Mouse (Mus musculus): Measurements from ENCODE around the gene Pex12.

Gene Pex12

GRCm38 (mm10) chr11:83294133-83294532, 8.3 kb downstream of the Pex12 start:
- Histone ChIP-seq H3K4me1 (replicated peaks; ENCODE audit: low read depth, low read length) (peaks cover 49% of the 10 kb centered on the region), H3K27me3 (ENCODE audit: insufficient read depth, low read length) (no peaks in the 10 kb centered on the region), H3K4me3 (replicated peaks; ENCODE audit: low read length) (no peak overlapping the region), H3K36me3 (ENCODE audit: insufficient read depth, low read length) (peaks cover 52% of the 10 kb centered on the region), H3K9me3 (ENCODE audit: low read length) (no peaks in the 10 kb centered on the region)
- TF ChIP-seq POU5F1 (IDR thresholded peaks at IDR 0.05; ENCODE audit: borderline replicate concordance, low read length) = no peak
- no peak for TF ChIP-seq CTCF (conservative IDR thresholded peaks at IDR 0.05; ENCODE audit: low read length)
- TF ChIP-seq NANOG (IDR thresholded peaks at IDR 0.05; ENCODE audit: borderline replicate concordance, low read length) = no peak

GRCm38 (mm10) chr11:83293182-83293581, 9.2 kb downstream of the Pex12 start:
- Histone ChIP-seq H3K9me3 (ENCODE audit: low read length) (no peaks in the 10 kb centered on the region), H3K4me1 (replicated peaks; ENCODE audit: low read depth, low read length) (peaks cover 48% of the 10 kb centered on the region), H3K4me3 (replicated peaks; ENCODE audit: low read length) (peak overlapping the region; percentile 93), H3K36me3 (ENCODE audit: insufficient read depth, low read length) (peaks cover 52% of the 10 kb centered on the region), H3K27me3 (ENCODE audit: insufficient read depth, low read length) (no peaks in the 10 kb centered on the region)
- no peak for TF ChIP-seq CTCF (conservative IDR thresholded peaks at IDR 0.05; ENCODE audit: low read length)
- TF ChIP-seq NANOG (IDR thresholded peaks at IDR 0.05; ENCODE audit: borderline replicate concordance, low read length) = no peak

- peaks cover 46% of the 10 kb centered on the region for H3K36me3 ChIP-seq (ENCODE audit: insufficient read depth, low read length)
- TF ChIP-seq NANOG (IDR thresholded peaks at IDR 0.05; ENCODE audit: borderline replicate concordance, low read length) (no peak), POU5F1 (IDR thresholded peaks at IDR 0.05; ENCODE audit: borderline replicate concordance, low read length) (no peak), CTCF (conservative IDR thresholded peaks at IDR 0.05; ENCODE audit: low read length) (no peak)
These were observed 10.2 kb downstream of the Pex12 start for GRCm38 (mm10) chr11:83292251-83292587.

GRCm38 (mm10) chr11:83291375-83292250, 10.8 kb downstream of the Pex12 start:
- peak overlapping the region; percentile 93 for H3K4me3 ChIP-seq (replicated peaks; ENCODE audit: low read length)
- H3K27me3 ChIP-seq (ENCODE audit: insufficient read depth, low read length) = no peaks in the 10 kb centered on the region
- H3K9me3 ChIP-seq (ENCODE audit: low read length) = no peaks in the 10 kb centered on the region
- peaks cover 32% of the 10 kb centered on the region for H3K4me1 ChIP-seq (replicated peaks; ENCODE audit: low read depth, low read length)
- peaks cover 40% of the 10 kb centered on the region for H3K36me3 ChIP-seq (ENCODE audit: insufficient read depth, low read length)
- TF ChIP-seq CTCF (conservative IDR thresholded peaks at IDR 0.05; ENCODE audit: low read length) (no peak), POU5F1 (IDR thresholded peaks at IDR 0.05; ENCODE audit: borderline replicate concordance, low read length) (no peak), NANOG (IDR thresholded peaks at IDR 0.05; ENCODE audit: borderline replicate concordance, low read length) (no peak)

More at GRCm38 (mm10) chr11:83292251-83292587, 10.2 kb downstream of the Pex12 start:
- Histone ChIP-seq H3K4me1 (replicated peaks; ENCODE audit: low read depth, low read length) (peaks cover 38% of the 10 kb centered on the region), H3K27me3 (ENCODE audit: insufficient read depth, low read length) (no peaks in the 10 kb centered on the region), H3K4me3 (replicated peaks; ENCODE audit: low read length) (peak overlapping the region; percentile 93), H3K9me3 (ENCODE audit: low read length) (no peaks in the 10 kb centered on the region)

- H3K27me3 ChIP-seq (ENCODE audit: insufficient read depth, low read length) = no peaks in the 10 kb centered on the region
- H3K36me3 ChIP-seq (ENCODE audit: insufficient read depth, low read length) = peaks cover 20% of the 10 kb centered on the region
- peaks cover 24% of the 10 kb centered on the region for H3K4me1 ChIP-seq (replicated peaks; ENCODE audit: low read depth, low read length)
- H3K9me3 ChIP-seq (ENCODE audit: low read length) = no peaks in the 10 kb centered on the region
- H3K4me3 ChIP-seq (replicated peaks; ENCODE audit: low read length) = no peak overlapping the region
- no peak for TF ChIP-seq NANOG (IDR thresholded peaks at IDR 0.05; ENCODE audit: borderline replicate concordance, low read length)
- TF ChIP-seq CTCF (conservative IDR thresholded peaks at IDR 0.05; ENCODE audit: low read length) = no peak
- TF ChIP-seq POU5F1 (IDR thresholded peaks at IDR 0.05; ENCODE audit: borderline replicate concordance, low read length) = no peak
These were observed 12.8 kb downstream of the Pex12 start for GRCm38 (mm10) chr11:83289633-83290032.

GRCm38 (mm10) chr11:83289036-83289435, 13.3 kb downstream of the Pex12 start:
- H3K4me3 ChIP-seq (replicated peaks; ENCODE audit: low read length) = no peak overlapping the region
- peaks cover 20% of the 10 kb centered on the region for H3K4me1 ChIP-seq (replicated peaks; ENCODE audit: low read depth, low read length)
- TF ChIP-seq NANOG (IDR thresholded peaks at IDR 0.05; ENCODE audit: borderline replicate concordance, low read length) = no peak
- no peak for TF ChIP-seq CTCF (conservative IDR thresholded peaks at IDR 0.05; ENCODE audit: low read length)
- TF ChIP-seq POU5F1 (IDR thresholded peaks at IDR 0.05; ENCODE audit: borderline replicate concordance, low read length) = no peak
- no peaks in the 10 kb centered on the region for H3K27me3 ChIP-seq (ENCODE audit: insufficient read depth, low read length)
- no peaks in the 10 kb centered on the region for H3K9me3 ChIP-seq (ENCODE audit: low read length)
- H3K36me3 ChIP-seq (ENCODE audit: insufficient read depth, low read length) = peaks cover 14% of the 10 kb centered on the region

GRCm38 (mm10) chr11:83286566-83286965, 15.8 kb downstream of the Pex12 start, which contains the start of gene Slfn14:
Gene Slfn14 (minus strand): TSS chr11:83286726.
- no peaks in the 10 kb centered on the region for H3K9me3 ChIP-seq (ENCODE audit: low read length)
- no peaks in the 10 kb centered on the region for H3K36me3 ChIP-seq (ENCODE audit: insufficient read depth, low read length)
- 0 out of 2 replicates have a peak, but pooled peaks cover 4% of the 10 kb centered on the region for H3K27me3 ChIP-seq (ENCODE audit: insufficient read depth, low read length)
- peaks cover 5% of the 10 kb centered on the region for H3K4me1 ChIP-seq (replicated peaks; ENCODE audit: low read depth, low read length)
- no peak for TF ChIP-seq NANOG (IDR thresholded peaks at IDR 0.05; ENCODE audit: borderline replicate concordance, low read length)
- no peak for TF ChIP-seq POU5F1 (IDR thresholded peaks at IDR 0.05; ENCODE audit: borderline replicate concordance, low read length)
- no peak within 1 kb of the TSS for H3K4me3 ChIP-seq (replicated peaks; ENCODE audit: low read length)

- no peaks in the 10 kb centered on the region for H3K9me3 ChIP-seq (ENCODE audit: low read length)
- 0 out of 2 replicates have a peak, but pooled peaks cover 4% of the 10 kb centered on the region for H3K27me3 ChIP-seq (ENCODE audit: insufficient read depth, low read length)
- no peak overlapping the region for H3K4me3 ChIP-seq (replicated peaks; ENCODE audit: low read length)
- TF ChIP-seq CTCF (conservative IDR thresholded peaks at IDR 0.05; ENCODE audit: low read length) (no peak), POU5F1 (IDR thresholded peaks at IDR 0.05; ENCODE audit: borderline replicate concordance, low read length) (no peak), NANOG (IDR thresholded peaks at IDR 0.05; ENCODE audit: borderline replicate concordance, low read length) (no peak)
- H3K4me1 ChIP-seq (replicated peaks; ENCODE audit: low read depth, low read length) = 0 out of 2 replicates have a peak, but pooled peaks cover under 1% of the 10 kb centered on the region
- no peaks in the 10 kb centered on the region for H3K36me3 ChIP-seq (ENCODE audit: insufficient read depth, low read length)
These were observed 16.8 kb downstream of the Pex12 start for GRCm38 (mm10) chr11:83285627-83286026.
